Mouse (Mus musculus) frontal cortex, postnatal 36 days (tissue): ENCODE measurements around the gene Apoc1.
"Not testable (repeated sequence)": the region's sequence is repeated elsewhere in the genome, so short reads cannot be mapped to it uniquely, and the experiment has no call there.

Source experiments
- DNase-seq, 2 experiments: peaks; one replicate each; pipeline ENCODE4 v3.0.0; 2022; ENCODE audit warnings: low spot score in 2 of 2

Gene Apoc1

GRCm38 (mm10) chr7:19705271-19705670 lies 12.8 kb upstream of the Apoc1 start:
- DNase-seq = no peak

GRCm38 (mm10) chr7:19704475-19704874 lies 12.0 kb upstream of the Apoc1 start:
- no peak for DNase-seq

GRCm38 (mm10) chr7:19702859-19703555 lies 10.5 kb upstream of the Apoc1 start:
- no peak for DNase-seq

GRCm38 (mm10) chr7:19701069-19701761 lies 8.8 kb upstream of the Apoc1 start:
- DNase-seq = peak in 1 of 2 experiments; percentile 66

- no peak for DNase-seq
These were observed 8.0 kb upstream of the Apoc1 start for GRCm38 (mm10) chr7:19700299-19701068.

- DNase-seq = no peak
These were observed 7.3 kb upstream of the Apoc1 start for GRCm38 (mm10) chr7:19699827-19700148.

GRCm38 (mm10) chr7:19698907-19699826 lies 6.7 kb upstream of the Apoc1 start, which contains the start of gene Apoe:
TSS of gene Apoe (minus strand) at chr7:19699188.
- peak; percentile 59 to 69 for DNase-seq

GRCm38 (mm10) chr7:19697949-19698906 lies 5.8 kb upstream of the Apoc1 start:
- DNase-seq = no peak

GRCm38 (mm10) chr7:19696336-19696873 lies 3.9 kb upstream of the Apoc1 start:
- no peak for DNase-seq

- DNase-seq = no peak
These were observed 3.4 kb upstream of the Apoc1 start for GRCm38 (mm10) chr7:19695881-19696280.

GRCm38 (mm10) chr7:19695213-19695594 lies 2.7 kb upstream of the Apoc1 start:
- no peak for DNase-seq

- DNase-seq = no peak
These were observed 2.1 kb upstream of the Apoc1 start for GRCm38 (mm10) chr7:19694336-19695212.

- DNase-seq = peak in 1 of 2 experiments; percentile 45
These were observed 961 bp upstream of the Apoc1 start for GRCm38 (mm10) chr7:19693421-19693820.

GRCm38 (mm10) chr7:19691434-19691833 lies 1.0 kb downstream of the Apoc1 start:
- DNase-seq = no peak

- DNase-seq = no peak
These were observed 1.6 kb downstream of the Apoc1 start for GRCm38 (mm10) chr7:19690845-19691244.

GRCm38 (mm10) chr7:19688611-19689010 lies 3.8 kb downstream of the Apoc1 start:
- no peak for DNase-seq

GRCm38 (mm10) chr7:19688101-19688500 lies 4.4 kb downstream of the Apoc1 start:
- no peak for DNase-seq

- not testable (repeated sequence) for DNase-seq
These were observed 5.4 kb downstream of the Apoc1 start for GRCm38 (mm10) chr7:19686927-19687583.

GRCm38 (mm10) chr7:19686521-19686920 lies 5.9 kb downstream of the Apoc1 start:
- no peak for DNase-seq
